Mouse (Mus musculus) erythroblast, adult 5-6 weeks (primary cell): ENCODE results near the gene Vmn1r160. TPM values are rescaled to one million over a fixed set of nuclear protein-coding genes. Genes with fewer than 3 reads are reported as not detected.
"Not testable (repeated sequence)": the region's sequence is repeated elsewhere in the genome, so short reads cannot be mapped to it uniquely, and the experiment has no call there.

ENCODE experiments used
- ATAC-seq: replicated peaks from 2 replicates; pipeline ENCODE4 v1.8.0; 2016; ENCODE audit warnings: moderate number of reproducible peaks, mild to moderate bottlenecking, moderate TSS enrichment, inconsistent platforms; ENCODE audit not compliant: poor library complexity, low FRiP score, severe bottlenecking
- total RNA-seq, 2 experiments: library from RNA; stranded (forward) in 1 of 2; stranded (reverse) in 1 of 2; fragments of 150-400 nt in 1 of 2; fragments of 200-764, 138-1000 nt in 1 of 2; gene quantifications; 2 replicates each; pipeline versions ENCODE4 v1.2.3 to v1.2.4; 2015 to 2017; ENCODE audit warnings: low replicate concordance in 2 of 2

Gene Vmn1r160
- total RNA-seq (2015; ENCODE audit: low replicate concordance) (not detected in 2 replicates), total RNA-seq (2017; ENCODE audit: low replicate concordance) (not detected in 2 replicates)

DNA sequence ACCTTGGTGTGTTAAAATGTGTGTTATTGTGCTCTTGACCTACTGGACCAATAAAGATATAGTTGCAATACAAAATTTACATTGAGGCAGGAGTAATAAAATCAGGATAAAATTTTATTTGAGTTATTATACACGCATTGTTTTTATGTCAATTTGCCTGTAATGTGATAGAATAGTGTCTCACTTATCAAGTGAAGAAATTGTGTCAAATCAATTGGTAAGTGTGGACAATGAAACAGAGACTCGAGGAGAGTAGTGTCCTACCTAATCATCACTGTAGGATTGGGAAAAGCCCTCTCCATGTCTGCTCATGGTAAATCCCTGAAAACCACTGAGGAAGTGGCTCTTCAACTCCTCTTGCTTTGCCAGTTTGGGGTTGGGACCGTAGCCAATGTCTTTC lies at the start of gene Vmn1r160:
TSS of gene Vmn1r160 (plus strand) at position 301 of the 400 bp plus-strand sequence.
- ATAC-seq, result not testable (repeated sequence)

DNA sequence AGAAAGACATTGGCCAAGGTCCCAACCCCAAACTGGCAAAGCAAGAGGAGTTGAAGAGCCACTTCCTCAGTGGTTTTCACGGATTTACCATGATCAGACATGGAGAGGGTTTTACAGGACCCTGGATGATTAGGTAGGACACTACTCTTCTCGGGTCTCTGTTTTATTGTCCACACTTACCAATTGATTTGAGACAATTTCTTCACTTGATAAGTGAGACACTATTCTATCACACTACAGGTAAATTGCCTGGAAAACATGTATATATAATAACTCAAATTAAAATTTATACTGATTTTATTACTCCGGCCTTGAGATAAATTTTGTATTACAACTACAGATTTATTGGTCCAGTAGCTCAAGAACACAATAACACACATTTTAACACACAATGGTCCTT lies 27.5 kb upstream of the Vmn1r160 start, which contains the start of gene Vmn1r159:
TSS of gene Vmn1r159 (minus strand) at position 101 of the 400 bp plus-strand sequence.
- not testable (repeated sequence) for ATAC-seq

Other genes starting within 250 kb of the Vmn1r160 start
- gene Vmn1r155, start 213.2 kb upstream of the Vmn1r160 start, total RNA-seq (2015; ENCODE audit: low replicate concordance), result not detected in 2 replicates
- gene Vmn1r155, start 213.2 kb upstream of the Vmn1r160 start, total RNA-seq (2017; ENCODE audit: low replicate concordance), result not detected in 2 replicates
- gene Gm8693, start 178.9 kb upstream of the Vmn1r160 start, total RNA-seq (2015; ENCODE audit: low replicate concordance), result not detected in 2 replicates
- not detected in 2 replicates for gene Gm8693, start 178.9 kb upstream of the Vmn1r160 start, total RNA-seq (2017; ENCODE audit: low replicate concordance)
- gene Gm4567, start 151.5 kb upstream of the Vmn1r160 start, total RNA-seq (2015; ENCODE audit: low replicate concordance), result not detected in 2 replicates
- not detected in 2 replicates for gene Gm4567, start 151.5 kb upstream of the Vmn1r160 start, total RNA-seq (2017; ENCODE audit: low replicate concordance)
- gene Vmn1r157, start 109.5 kb upstream of the Vmn1r160 start, total RNA-seq (2015; ENCODE audit: low replicate concordance), result not detected in 2 replicates
- gene Vmn1r157, start 109.5 kb upstream of the Vmn1r160 start, total RNA-seq (2017; ENCODE audit: low replicate concordance), result not detected in 2 replicates
- gene Vmn1r158, start 80.4 kb upstream of the Vmn1r160 start, total RNA-seq (2015; ENCODE audit: low replicate concordance), result not detected in 2 replicates
- gene Vmn1r158, start 80.4 kb upstream of the Vmn1r160 start, total RNA-seq (2017; ENCODE audit: low replicate concordance), result not detected in 2 replicates
- not detected in 2 replicates for gene Vmn1r159, start 27.6 kb upstream of the Vmn1r160 start, total RNA-seq (2015; ENCODE audit: low replicate concordance)
- not detected in 2 replicates for gene Vmn1r159, start 27.6 kb upstream of the Vmn1r160 start, total RNA-seq (2017; ENCODE audit: low replicate concordance)
- not detected in 2 replicates for gene Gm4214, start 113.4 kb downstream of the Vmn1r160 start, total RNA-seq (2015; ENCODE audit: low replicate concordance)
- not detected in 2 replicates for gene Gm4214, start 113.4 kb downstream of the Vmn1r160 start, total RNA-seq (2017; ENCODE audit: low replicate concordance)
- not detected in 2 replicates for gene Gm4216, start 148.7 kb downstream of the Vmn1r160 start, total RNA-seq (2015; ENCODE audit: low replicate concordance)
- gene Gm4216, start 148.7 kb downstream of the Vmn1r160 start, total RNA-seq (2017; ENCODE audit: low replicate concordance), result not detected in 2 replicates
- gene Vmn1r163, start 184.3 kb downstream of the Vmn1r160 start, total RNA-seq (2015; ENCODE audit: low replicate concordance), result not detected in 2 replicates
- gene Vmn1r163, start 184.3 kb downstream of the Vmn1r160 start, total RNA-seq (2017; ENCODE audit: low replicate concordance), result not detected in 2 replicates
- gene Gm8720, start 196.2 kb downstream of the Vmn1r160 start, total RNA-seq (2015; ENCODE audit: low replicate concordance), result not detected in 2 replicates
- gene Gm8720, start 196.2 kb downstream of the Vmn1r160 start, total RNA-seq (2017; ENCODE audit: low replicate concordance), result not detected in 2 replicates